ENCODE assay signal across 20 mouse cellular contexts in the genomic region with DNA sequence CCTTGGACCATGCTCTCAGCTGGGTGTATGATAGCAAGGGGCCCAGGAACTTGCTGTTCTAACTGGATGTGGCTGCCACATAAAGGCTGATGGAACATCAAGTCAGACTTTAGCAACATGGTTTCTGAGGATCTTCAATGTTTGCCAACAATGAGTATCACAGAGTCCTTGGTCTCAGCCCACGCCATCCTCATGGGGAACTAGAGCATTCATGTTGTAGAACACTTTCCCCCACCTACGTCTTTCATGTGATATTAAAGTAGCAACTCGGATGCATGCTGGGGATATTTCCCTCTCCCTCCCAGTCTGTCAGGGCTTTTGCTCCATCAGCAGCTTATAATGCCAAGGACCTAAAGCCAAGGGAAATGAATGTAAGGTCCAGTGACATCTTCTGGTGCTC.
DNase-seq lines count a peak whose midpoint lies in the region; TF ChIP-seq lines count a peak whose summit lies in the region.
"Had no signal": no experiment of that assay in that cellular context is flagged by ENCODE, and none has a peak within 500 bp of the region (broad histone marks: within the 10 kb centered on the region; RNA-seq: fewer than 3 reads in every experiment).

No protein-coding gene starts in this region.

- no peak for TF ChIP-seq CTCF in bone marrow macrophage, adult 2 months (IDR thresholded peaks at IDR 0.05; ENCODE audit: low read depth, low read length)

- H3K4me3 ChIP-seq in bone marrow macrophage, adult 2 months (ENCODE audit: insufficient read depth, low read length), result no peak overlapping the region
- H3K4me3 ChIP-seq: embryonic facial prominence, embryonic 10.5 days; embryonic facial prominence, embryonic 12.5 days; forebrain, embryonic 13.5 days; forebrain, embryonic 15.5 days had no signal

- peaks cover 31% of the 10 kb centered on the region for H3K4me1 ChIP-seq in bone marrow macrophage, adult 2 months (ENCODE audit: control insufficient read depth, insufficient read depth, low read length)
- H3K4me1 ChIP-seq: embryonic facial prominence, embryonic 12.5 days; forebrain, embryonic 13.5 days; forebrain, embryonic 15.5 days had no signal

- DNase-seq in layer of hippocampus, adult 9-11 months, result peak; percentile 21
- no peak for DNase-seq in layer of hippocampus, postnatal 36 days
- DNase-seq in lung, postnatal 36 days, result peak; percentile 53
- DNase-seq in lung, postnatal 4 days, result no peak
- DNase-seq: adrenal gland, adult 8-10 months; adrenal gland, postnatal 14 days; adrenal gland, postnatal 36 days; B cell, adult 2 months; cerebellum, adult 11 months; cerebellum, adult 18-20 months; cerebellum, adult 8-10 months; cerebellum, adult 9-11 months; cerebellum, postnatal 14 days; cerebellum, postnatal 36 days; forebrain, postnatal 0 days had no signal

- TF ChIP-seq POLR2A in bone marrow macrophage, adult 2 months (IDR thresholded peaks at IDR 0.05; ENCODE audit: borderline replicate concordance, low read depth, low read length), result no peak

- peak overlapping the region; percentile 29 for H3K27ac ChIP-seq in bone marrow macrophage, adult 2 months (ENCODE audit: insufficient read depth, low read depth, low read length)
- H3K27ac ChIP-seq: embryonic facial prominence, embryonic 10.5 days; embryonic facial prominence, embryonic 12.5 days; forebrain, embryonic 13.5 days; forebrain, embryonic 15.5 days had no signal

Comparison
In these comparisons a context has a peak if more than half of its experiments do, and no peak if none do; other contexts are left out.
1. DNase-seq: peak in layer of hippocampus, adult 9-11 months (single experiment) and lung, postnatal 36 days (single experiment); none in layer of hippocampus, postnatal 36 days (0 of 2) and lung, postnatal 4 days (0 of 2).